Mouse (Mus musculus): ENCODE data around the gene BC024978. TPM values are rescaled to one million over a fixed set of nuclear protein-coding genes. Genes with fewer than 3 reads are reported as not detected.

Gene BC024978
- polyA plus RNA-seq (2015; fragmentation: Nextera tagmentation; extraction: Ambion mirVana) = 1.2 and 1.5 TPM in 2 replicates

DNA sequence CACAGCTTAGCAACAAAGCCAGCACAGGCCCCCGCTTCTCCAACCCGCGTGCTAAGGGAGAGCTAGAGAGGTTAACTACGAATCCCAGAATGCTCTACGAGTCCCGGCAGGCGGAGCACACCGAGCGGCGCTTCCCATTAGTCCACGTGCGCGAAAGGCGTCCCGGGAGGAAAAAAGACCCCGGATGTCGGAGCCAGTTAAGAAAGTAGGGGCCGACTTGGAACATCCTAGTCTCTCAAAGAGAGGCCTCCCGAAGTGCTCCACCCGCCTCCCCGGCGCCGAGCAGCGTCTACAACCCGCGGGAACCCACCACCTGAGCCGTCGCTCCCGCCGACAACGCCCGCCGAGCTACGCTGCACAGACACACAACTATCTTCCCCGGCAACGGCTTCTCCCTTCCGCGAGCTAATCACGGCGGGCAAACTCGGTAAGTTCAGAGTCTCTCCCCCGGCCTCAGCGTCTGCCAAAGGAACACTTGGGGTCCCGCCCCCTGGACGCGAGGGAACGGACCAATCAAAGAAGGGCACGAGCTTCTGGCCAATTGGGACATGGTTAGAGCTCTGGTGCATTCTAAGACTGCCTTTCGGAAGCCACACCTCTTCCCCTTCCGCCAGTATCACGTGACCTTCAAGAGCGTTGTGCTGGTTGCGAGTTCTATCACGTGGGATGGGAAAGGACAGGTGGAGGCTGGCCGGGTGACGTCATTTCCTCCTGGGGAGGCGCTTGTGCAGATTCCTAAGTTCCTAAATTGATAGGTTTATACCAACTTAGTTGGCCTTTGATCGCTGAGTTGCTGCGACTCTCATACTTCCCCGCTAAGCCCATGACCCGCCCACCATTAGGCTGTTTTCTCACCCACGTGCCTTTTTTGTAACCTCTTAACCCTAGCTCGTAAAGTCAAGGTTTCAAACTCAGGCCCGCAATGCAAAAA, at the start of gene BC024978, which contains the start of gene Snrpa:
Gene BC024978 (plus strand): TSS at position 101 of the 931 bp plus-strand sequence.
Gene Snrpa (minus strand): TSS at position 591 of the 931 bp plus-strand sequence.

DNA sequence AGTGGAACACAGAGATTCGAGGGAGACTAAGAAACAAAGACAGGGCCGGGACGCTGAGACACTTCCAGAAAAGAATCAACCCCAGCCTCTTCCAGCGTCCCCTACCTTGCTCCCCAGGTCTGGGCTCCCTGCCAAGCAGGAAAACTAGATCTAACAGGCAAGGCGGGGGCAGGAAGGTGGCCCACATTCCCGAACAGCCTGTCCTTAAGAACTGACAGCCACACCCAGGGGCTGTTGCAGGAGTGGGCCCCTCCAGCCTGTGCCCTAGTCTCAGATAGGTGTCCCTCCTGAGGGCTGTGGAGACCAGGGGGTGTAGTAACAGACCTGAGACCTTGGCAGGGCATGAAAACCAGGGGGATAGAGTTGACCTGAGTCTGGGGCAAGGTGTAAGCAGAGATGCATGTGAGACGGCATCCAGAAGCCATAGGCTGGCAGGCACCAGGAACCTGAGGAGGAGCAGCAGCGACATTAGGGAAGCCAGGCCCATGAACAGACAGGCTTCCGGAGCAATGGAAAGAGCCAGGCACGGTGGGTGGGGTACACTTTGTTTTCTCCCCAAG, 42.3 kb upstream of the BC024978 start, which contains the start of gene Cyp2t4:
Gene Cyp2t4 (plus strand): TSS at position 510 of the 560 bp plus-strand sequence.

DNA sequence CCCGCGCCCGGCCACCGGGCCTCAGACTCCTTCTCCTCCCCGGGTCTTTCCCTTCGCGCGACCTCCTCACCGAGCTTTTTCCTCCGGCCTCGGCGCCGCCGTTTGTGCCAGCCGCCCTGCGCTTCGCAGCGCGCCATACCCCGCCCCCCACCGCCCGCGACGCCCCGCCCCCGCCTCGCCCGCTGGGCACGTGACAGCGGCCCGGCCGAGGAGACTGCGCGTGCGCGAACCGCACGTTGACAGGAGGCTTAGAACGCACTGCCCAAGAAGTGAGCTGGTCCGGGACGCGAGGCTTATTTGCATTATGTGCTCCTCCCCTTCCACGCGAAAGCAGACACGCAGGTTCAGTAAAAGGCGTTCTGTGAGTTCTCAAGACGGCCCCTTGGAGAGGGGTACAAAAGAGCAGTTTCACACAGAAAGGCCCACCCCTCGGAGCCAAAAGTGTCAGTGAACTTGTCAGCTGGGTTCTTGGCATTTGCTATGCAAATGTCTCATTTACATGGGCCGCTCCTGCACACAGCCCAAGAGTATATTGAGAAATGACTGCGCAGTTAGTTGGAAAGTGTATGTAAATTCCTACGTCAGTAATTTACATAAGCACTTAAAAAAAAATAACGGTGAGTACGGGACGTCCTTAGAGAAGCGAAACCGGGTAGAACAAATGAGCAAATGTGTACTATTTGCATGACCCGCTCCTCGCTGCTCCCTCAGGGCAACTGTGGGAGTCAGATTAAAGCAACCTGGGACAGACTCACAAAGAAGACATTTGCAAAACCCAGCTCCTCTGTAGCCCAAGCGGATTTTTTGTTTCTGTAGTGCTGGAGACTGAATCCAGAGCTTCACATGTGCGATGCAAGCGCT, 28.7 kb upstream of the BC024978 start, which contains the start of gene Egln2:
Gene Egln2 (minus strand): TSS at position 189 of the 861 bp plus-strand sequence.

DNA sequence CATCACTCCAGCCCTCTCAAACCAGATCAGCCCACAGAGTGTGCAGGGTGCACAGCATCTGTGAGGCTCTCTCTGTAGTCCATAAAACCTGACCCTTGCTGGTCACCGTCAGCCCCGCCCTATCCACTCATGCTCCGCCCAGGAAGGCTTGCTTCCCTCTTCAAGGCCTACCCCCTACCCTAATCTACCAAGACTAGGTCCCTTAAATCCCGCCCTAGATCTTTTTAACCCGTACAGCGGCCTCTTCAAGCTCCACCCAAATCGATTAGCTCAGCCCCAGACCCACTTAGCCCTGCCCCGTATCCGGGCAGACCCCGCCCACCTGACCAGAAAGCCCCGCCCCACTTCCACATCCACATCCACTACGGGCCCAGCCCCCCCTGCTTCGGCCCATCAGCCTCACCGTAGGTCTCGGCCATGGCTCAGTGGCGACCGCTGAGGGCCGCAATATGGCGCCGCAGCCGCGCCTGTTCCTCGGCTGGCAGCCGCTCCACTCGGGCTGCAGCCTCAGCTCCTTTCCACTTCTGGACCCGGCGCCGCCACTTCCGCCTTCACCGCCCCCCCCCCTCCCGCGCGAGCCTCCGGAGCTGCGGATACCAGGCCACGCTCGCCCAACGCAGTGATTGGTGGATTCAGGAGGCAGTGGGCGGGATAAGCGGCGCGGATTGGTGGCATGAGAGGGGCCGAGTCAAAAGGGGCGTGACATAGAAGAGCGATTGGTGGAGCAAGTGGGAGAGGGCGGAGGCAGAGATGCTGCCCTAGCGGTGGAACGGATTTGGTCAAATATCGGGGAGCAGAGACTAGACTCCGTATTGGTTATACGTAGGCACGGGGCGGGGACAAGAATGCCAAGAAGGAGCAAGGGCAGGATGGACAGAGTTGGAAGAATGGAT, 17.0 kb upstream of the BC024978 start, which contains the start of gene Rab4b:
Gene Rab4b (minus strand): TSS at position 573 of the 893 bp plus-strand sequence.

DNA sequence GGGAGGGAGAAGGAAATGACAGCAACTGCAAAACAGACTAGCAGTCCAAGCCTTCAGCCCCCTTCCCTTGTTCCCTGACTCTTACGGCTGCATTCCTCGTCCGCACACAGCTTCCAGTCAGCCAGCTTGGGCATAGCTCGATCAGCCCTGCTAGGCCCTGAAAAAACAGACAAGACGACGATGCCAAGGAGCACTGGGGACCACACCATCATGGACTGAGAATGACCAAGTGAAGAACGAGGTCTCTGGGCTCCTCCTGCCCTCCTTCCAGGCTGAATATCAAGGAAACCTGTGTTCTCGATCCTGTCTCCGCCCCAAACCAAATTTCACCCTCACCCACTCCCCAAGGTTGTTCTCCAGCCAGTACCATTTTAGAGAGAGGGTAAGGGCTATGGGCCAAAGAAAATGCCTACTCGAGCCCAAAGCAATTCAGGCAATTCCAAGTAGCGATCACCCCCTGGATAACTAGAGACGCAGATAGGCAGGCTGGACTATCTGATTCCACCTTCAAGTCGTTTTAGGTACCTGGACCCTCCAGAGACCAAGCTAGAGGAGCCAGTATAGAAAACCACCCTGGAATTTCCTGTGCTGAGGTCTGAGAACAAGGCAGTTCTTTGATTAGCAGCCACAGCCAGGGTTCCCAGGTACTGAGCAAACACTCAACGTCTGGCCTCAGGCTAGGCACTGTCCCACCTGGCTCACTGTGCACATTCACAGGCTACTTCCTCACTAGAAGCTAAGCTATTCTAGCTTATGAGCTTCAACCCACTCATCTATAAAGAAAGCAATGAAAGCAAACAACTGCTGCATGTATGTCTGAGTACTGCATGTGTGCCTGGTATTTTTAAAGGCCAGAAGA, 14.5 kb upstream of the BC024978 start, which contains the start of the genes Gm21983 and Mia:
Gene Gm21983 (minus strand): TSS at position 250 of the 859 bp plus-strand sequence.
Gene Mia (minus strand): TSS at position 321 of the 859 bp plus-strand sequence.

DNA sequence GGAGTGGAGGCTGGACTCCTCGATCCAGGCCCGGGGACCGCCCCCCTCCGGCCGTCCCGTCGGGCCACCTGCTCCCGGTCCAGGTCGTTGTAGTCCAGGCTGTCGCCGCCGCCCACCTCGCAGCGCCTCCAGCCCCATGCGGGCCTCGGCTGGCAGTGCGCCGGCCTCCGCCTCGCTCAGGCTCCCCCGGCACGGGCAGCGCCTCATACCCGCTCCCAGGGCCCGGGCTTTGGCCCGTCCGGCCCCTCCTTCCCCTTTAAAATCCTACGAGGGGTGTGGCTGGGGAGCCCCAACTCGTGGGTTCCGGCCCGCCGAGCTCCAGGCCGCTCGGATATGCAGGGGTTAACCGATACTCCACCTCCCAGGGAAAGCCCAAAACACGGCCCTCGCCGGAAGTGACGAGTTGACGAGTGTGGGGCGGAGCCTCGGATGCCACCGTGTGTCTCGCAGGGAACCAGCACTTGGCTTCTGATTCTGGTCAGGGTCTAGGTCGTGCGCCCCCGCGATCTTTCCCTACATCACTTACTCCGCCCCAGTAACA, 32.8 kb downstream of the BC024978 start, which contains the start of gene Itpkc:
Gene Itpkc (minus strand): TSS at position 381 of the 541 bp plus-strand sequence.

DNA sequence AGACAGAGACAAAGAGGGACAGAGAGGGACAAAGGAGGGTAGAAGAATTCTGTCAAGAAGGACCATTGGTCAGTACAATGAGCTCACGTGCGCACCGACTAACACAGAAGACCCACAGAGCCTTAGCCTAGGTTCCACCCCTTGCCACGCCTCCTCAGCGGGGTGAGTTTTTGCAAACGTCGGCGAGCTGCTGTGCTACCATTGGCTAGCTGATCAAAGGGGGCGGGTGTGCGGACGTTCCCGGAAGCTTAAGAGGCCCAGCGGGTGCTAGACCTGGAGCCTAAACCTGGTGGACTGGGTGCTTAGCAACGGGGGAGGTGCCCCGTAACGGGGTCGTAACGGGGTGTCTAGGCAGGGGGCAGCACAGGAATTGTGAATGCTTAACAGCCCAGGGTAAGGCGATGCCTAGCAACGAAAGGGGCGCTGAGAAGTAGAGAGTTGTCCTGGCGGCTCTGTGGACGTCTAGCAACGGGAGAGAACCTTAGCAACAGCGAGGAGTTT, 37.2 kb downstream of the BC024978 start, which contains the start of gene Coq8b:
Gene Coq8b (plus strand): TSS at position 243 of the 501 bp plus-strand sequence.

DNA sequence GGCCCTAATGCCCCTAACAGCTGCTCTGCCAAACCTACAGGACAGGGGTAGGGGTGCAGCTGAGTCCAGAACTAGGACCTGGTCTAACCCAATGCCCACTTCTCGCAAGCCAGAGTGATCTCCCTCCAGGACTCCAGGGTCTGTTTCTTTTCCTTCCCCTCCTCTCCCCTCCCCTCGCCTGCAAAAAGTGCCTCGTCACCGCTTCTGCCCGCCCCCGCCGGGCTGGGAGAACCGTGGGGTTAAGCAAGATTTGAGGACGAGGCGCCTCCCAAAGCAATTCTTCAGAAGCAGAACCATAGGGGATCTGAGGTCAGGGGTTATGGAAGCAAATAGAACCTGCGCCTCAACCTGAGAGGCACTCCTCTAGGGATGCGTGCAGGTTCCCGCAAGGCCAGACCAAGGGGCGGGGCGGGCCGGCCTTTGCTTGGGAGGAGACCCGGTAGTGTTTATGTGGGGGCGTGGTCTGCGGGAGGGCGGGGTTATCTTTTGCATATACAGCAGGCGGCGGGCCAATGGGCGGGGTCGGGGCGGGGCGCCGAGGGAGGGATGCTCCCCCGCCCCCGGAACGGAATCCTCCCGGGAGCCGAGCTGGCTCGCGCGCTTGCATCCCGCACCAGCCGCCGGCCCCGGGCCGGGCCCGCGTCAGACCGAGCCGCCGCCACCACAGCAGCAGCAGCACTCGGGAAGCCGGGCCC, 62.8 kb downstream of the BC024978 start, which contains the start of gene Numbl:
Gene Numbl (plus strand): TSS at position 229 of the 695 bp plus-strand sequence.

MicroRNA genes within 50 kb of the gene (microRNA counts, 519-probe panel; counts per million panel counts)
- microRNA mmu-miR-1191 = 88.3 counts per million

Other genes with a start within 250 kb of the BC024978 start
- gene Cyp2a12, start 166.7 kb upstream of the BC024978 start, polyA plus RNA-seq (2015; fragmentation: Nextera tagmentation; extraction: Ambion mirVana) = not detected in 2 replicates
- gene Cyp2f2, start 75.9 kb upstream of the BC024978 start, polyA plus RNA-seq (2015; fragmentation: Nextera tagmentation; extraction: Ambion mirVana) = not detected in 2 replicates
- gene Cyp2t4, start 42.1 kb upstream of the BC024978 start, polyA plus RNA-seq (2015; fragmentation: Nextera tagmentation; extraction: Ambion mirVana) = not detected in 2 replicates
- 28.8 and 32.4 TPM in 2 replicates for gene Egln2, start 29.0 kb upstream of the BC024978 start, polyA plus RNA-seq (2015; fragmentation: Nextera tagmentation; extraction: Ambion mirVana)
- gene Rab4b, start 16.9 kb upstream of the BC024978 start, polyA plus RNA-seq (2015; fragmentation: Nextera tagmentation; extraction: Ambion mirVana) = 45.2 and 52.1 TPM in 2 replicates
- not detected in 2 replicates for gene Gm21983, start 14.7 kb upstream of the BC024978 start, polyA plus RNA-seq (2015; fragmentation: Nextera tagmentation; extraction: Ambion mirVana)
- gene Mia, start 14.6 kb upstream of the BC024978 start, polyA plus RNA-seq (2015; fragmentation: Nextera tagmentation; extraction: Ambion mirVana) = 0.35 and 0.49 TPM in 2 replicates
- gene Snrpa, start 490 bp downstream of the BC024978 start, polyA plus RNA-seq (2015; fragmentation: Nextera tagmentation; extraction: Ambion mirVana) = 91.6 and 100 TPM in 2 replicates
- 1.0 and 1.3 TPM in 2 replicates for gene Itpkc, start 32.9 kb downstream of the BC024978 start, polyA plus RNA-seq (2015; fragmentation: Nextera tagmentation; extraction: Ambion mirVana)
- 10.4 and 11.2 TPM in 2 replicates for gene Coq8b, start 37.2 kb downstream of the BC024978 start, polyA plus RNA-seq (2015; fragmentation: Nextera tagmentation; extraction: Ambion mirVana)
- gene Numbl, start 62.7 kb downstream of the BC024978 start, polyA plus RNA-seq (2015; fragmentation: Nextera tagmentation; extraction: Ambion mirVana) = 3.1 and 4.9 TPM in 2 replicates
- gene Ltbp4, start 141.9 kb downstream of the BC024978 start, polyA plus RNA-seq (2015; fragmentation: Nextera tagmentation; extraction: Ambion mirVana) = 60.1 and 82.7 TPM in 2 replicates
- gene Shkbp1, start 160.2 kb downstream of the BC024978 start, polyA plus RNA-seq (2015; fragmentation: Nextera tagmentation; extraction: Ambion mirVana) = 26.0 and 29.5 TPM in 2 replicates
- gene Gm20479, start 161.6 kb downstream of the BC024978 start, polyA plus RNA-seq (2015; fragmentation: Nextera tagmentation; extraction: Ambion mirVana) = 0.32 TPM in 1 of 2 replicates, not detected in the other

All from spleen, postnatal 0 days (tissue).